Mouse (Mus musculus) heart, adult 9 months (tissue): ENCODE measurements around the gene Magea8.
"Not testable (repeated sequence)": the region's sequence is repeated elsewhere in the genome, so short reads cannot be mapped to it uniquely, and the experiment has no call there.

ENCODE experiments used
- DNase-seq, 2 experiments: peaks; one replicate each; pipeline ENCODE4 v3.0.0; 2022; ENCODE audit warnings: low spot score in 2 of 2

The Magea8 gene

DNA sequence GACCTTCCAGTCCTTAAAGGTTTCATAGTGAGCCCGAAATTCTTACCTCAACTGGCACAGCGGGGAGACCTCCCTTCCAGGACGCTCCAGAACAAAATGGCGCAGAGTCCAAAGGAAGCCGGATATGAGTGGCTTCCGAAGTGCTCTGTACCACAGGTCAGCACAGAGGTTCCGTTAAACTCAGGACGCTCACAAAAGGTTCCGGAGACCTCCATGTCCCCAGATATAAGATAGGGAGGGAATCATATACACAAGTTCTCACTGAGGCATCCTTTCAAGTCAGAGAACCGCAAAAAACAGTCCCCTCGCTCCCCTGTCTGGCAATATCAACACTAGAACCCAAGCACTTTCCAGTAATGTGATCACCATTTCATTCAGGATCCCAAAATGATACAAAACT, at the start of gene Magea8:
Gene Magea8, minus strand, starts transcription at position 101 of the 400 bp plus-strand sequence.
- DNase-seq = not testable (repeated sequence)

DNA sequence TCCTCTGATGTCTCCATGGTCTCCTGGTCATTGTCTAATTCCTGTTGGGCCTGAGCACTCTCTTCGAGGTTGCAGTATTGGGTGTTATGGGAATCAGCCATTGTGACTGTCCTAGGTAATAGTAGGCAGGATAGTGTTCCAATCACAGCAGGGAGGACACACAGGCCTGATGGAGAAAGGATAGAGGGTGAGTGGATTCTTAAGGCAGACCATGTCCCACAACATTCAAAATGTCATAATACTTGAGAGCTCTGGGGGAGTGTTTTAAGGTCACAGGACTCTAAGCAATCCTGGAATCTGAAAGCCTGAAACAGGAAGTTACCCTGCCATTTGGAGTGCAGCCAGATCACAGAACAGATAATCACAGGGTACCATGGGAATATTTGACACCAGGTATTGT, 46.2 kb downstream of the Magea8 start, which contains the start of gene Magea3:
Gene Magea3, minus strand, starts transcription at position 101 of the 400 bp plus-strand sequence.
- DNase-seq = not testable (repeated sequence)

DNA sequence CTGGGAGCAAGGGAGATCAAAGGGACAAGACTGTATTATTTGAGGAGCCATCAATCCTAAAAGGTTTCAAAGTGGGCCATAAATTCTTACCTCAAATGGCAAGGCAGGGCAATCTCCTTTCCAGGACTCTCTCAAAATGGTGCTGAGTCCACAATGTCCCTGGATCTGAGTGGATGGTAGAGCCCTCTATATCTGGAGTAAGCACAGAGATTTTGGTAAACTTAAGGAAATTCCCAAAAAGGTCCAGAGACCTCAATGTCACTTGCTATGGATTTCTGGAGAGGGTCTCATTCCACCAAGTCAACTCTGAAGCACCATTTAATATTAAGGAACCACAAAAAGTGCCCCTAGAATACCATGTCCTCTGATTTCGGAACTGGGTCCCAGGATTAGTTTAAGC, 59.8 kb downstream of the Magea8 start, which contains the start of gene Magea6:
Gene Magea6, minus strand, starts transcription at position 101 of the 400 bp plus-strand sequence.
- not testable (repeated sequence) for DNase-seq
